Mouse (Mus musculus): ENCODE data around the gene Tekt1. TPM values are rescaled to one million over a fixed set of nuclear protein-coding genes. Genes with fewer than 3 reads are reported as not detected.

Tekt1 gene
- polyA plus RNA-seq (2012; rRNA removed), result not detected in 2 replicates

GRCm38 (mm10) chr11:72362347-72362741 lies at the start of gene Tekt1:
Gene Tekt1 (minus strand): TSS chr11:72362442.

GRCm38 (mm10) chr11:72411093-72411921 lies 49.1 kb upstream of the Tekt1 start, which contains the start of gene Smtnl2:
Gene Smtnl2 (minus strand): TSS chr11:72411713.

GRCm38 (mm10) chr11:72314151-72314895 lies 47.9 kb downstream of the Tekt1 start, which contains the start of gene Fbxo39:
Gene Fbxo39 (plus strand): TSS chr11:72314444.

DNA sequence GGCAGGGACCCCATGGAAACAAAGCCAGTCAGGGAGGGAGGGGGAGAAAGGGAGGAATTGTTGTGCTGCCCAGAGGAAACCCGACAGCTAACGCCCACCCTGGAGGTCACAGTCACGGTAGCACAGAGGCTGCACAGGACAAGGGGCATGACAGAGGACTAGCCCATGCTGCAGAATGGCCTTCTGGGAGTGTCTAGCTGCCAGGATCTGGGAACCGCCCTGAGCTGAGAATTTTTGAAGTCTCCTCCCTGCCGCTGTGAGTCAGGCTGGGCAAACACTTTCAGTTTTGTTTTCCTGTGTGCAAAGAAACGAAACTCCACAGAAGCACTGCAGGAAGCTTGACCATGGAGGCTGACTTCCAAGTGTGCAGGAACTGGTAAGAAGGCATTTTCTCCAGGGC lies 60.9 kb downstream of the Tekt1 start, which contains the start of gene Xaf1:
TSS of gene Xaf1 (plus strand) at position 296 of the 400 bp plus-strand sequence.

Other genes starting within 250 kb of the Tekt1 start
- gene Pitpnm3, start 226.7 kb downstream of the Tekt1 start, polyA plus RNA-seq (2012; rRNA removed), result 3.7 and 5.8 TPM in 2 replicates
- 0.05 TPM in 1 of 2 replicates, not detected in the other for gene Gm43951, start 155.6 kb downstream of the Tekt1 start, polyA plus RNA-seq (2012; rRNA removed)
- gene 4933427D14Rik, start 155.0 kb downstream of the Tekt1 start, polyA plus RNA-seq (2012; rRNA removed), result 0.88 and 1.5 TPM in 2 replicates
- gene Txndc17, start 154.9 kb downstream of the Tekt1 start, polyA plus RNA-seq (2012; rRNA removed), result 9.5 and 12.2 TPM in 2 replicates
- gene Med31, start 146.8 kb downstream of the Tekt1 start, polyA plus RNA-seq (2012; rRNA removed), result 1.2 and 1.5 TPM in 2 replicates
- 0.32 TPM in 1 of 2 replicates, not detected in the other for gene Slc13a5, start 95.2 kb downstream of the Tekt1 start, polyA plus RNA-seq (2012; rRNA removed)
- gene Xaf1, start 60.8 kb downstream of the Tekt1 start, polyA plus RNA-seq (2012; rRNA removed), result 4.6 and 6.6 TPM in 2 replicates
- gene Fbxo39, start 48.0 kb downstream of the Tekt1 start, polyA plus RNA-seq (2012; rRNA removed), result not detected in 2 replicates
- gene Smtnl2, start 49.3 kb upstream of the Tekt1 start, polyA plus RNA-seq (2012; rRNA removed), result 5.3 and 5.7 TPM in 2 replicates
- 16.2 and 16.9 TPM in 2 replicates for gene Ggt6, start 73.1 kb upstream of the Tekt1 start, polyA plus RNA-seq (2012; rRNA removed)
- 14.5 and 15.5 TPM in 2 replicates for gene Mybbp1a, start 78.9 kb upstream of the Tekt1 start, polyA plus RNA-seq (2012; rRNA removed)
- gene Spns2, start 127.5 kb upstream of the Tekt1 start, polyA plus RNA-seq (2012; rRNA removed), result 27.2 and 46.9 TPM in 2 replicates
- 0.45 and 0.83 TPM in 2 replicates for gene Spns3, start 188.1 kb upstream of the Tekt1 start, polyA plus RNA-seq (2012; rRNA removed)
- 6.8 and 9.9 TPM in 2 replicates for gene Ube2g1, start 244.8 kb upstream of the Tekt1 start, polyA plus RNA-seq (2012; rRNA removed)